Mouse (Mus musculus): Measurements from ENCODE around the gene Ntf3.

GRCm38 (mm10) chr6:126159279-126160066, 7.2 kb downstream of the Ntf3 start:
- no peak for TF ChIP-seq CTCF (IDR thresholded peaks at IDR 0.05; ENCODE audit: control insufficient read depth, insufficient read depth, insufficient replicate concordance, low read depth, low read length)
- TF ChIP-seq POLR2A (IDR thresholded peaks at IDR 0.05; ENCODE audit: control insufficient read depth, low read depth, low read length), result no peak
